Mouse (Mus musculus) heart, postnatal 0 days (tissue): ENCODE results near the gene Tma7.

Experiments
- CTCF ChIP-seq: IDR thresholded peaks from 2 replicates; pipeline ENCODE4 v1.5.1; 2016; ENCODE audit warnings: antibody characterized with exemption, control low read depth, low read depth
- EP300 ChIP-seq: IDR thresholded peaks from 2 replicates; pipeline ENCODE4 v1.6.1; 2016; ENCODE audit warnings: antibody characterized with exemption, low read depth

DNA sequence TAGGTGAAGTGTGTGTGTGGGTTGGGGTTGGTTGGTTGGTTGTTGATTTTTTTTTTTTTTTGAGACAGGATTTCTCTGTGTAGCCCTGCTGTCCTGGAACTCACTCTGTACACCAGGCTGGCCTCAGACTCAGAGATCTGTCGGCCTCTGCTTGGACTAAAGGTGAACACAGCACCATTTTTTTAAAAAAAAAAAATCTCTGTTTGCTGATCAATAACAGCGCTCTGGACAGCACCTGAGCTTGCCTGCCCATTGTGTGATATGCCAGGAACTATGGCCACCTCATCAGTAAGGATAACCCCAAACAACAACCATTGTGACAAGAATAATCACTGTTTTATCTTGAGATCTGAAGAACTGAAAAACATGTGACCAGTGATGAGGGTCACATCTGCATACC lies 42.7 kb upstream of the Tma7 start:
- no peak for TF ChIP-seq CTCF
- TF ChIP-seq EP300, result no peak
